Mouse (Mus musculus) gastrocnemius, adult 18-20 months (tissue): ENCODE measurements around the gene Abca4. TPM values are rescaled to one million over a fixed set of nuclear protein-coding genes. Genes with fewer than 3 reads are reported as not detected.
"Not testable (repeated sequence)": the region's sequence is repeated elsewhere in the genome, so short reads cannot be mapped to it uniquely, and the experiment has no call there.

Source experiments
- DNase-seq: peaks from one replicate; pipeline ENCODE4 v3.0.0; 2021; ENCODE audit warnings: low spot score
- total RNA-seq, 2 experiments: library from RNA; stranded (reverse); gene quantifications; 2 replicates each; pipeline ENCODE4 v1.2.3; 2021

The Abca4 gene
- total RNA-seq, 2 experiments from 2014 or later: 0.53 to 0.62 TPM

DNA sequence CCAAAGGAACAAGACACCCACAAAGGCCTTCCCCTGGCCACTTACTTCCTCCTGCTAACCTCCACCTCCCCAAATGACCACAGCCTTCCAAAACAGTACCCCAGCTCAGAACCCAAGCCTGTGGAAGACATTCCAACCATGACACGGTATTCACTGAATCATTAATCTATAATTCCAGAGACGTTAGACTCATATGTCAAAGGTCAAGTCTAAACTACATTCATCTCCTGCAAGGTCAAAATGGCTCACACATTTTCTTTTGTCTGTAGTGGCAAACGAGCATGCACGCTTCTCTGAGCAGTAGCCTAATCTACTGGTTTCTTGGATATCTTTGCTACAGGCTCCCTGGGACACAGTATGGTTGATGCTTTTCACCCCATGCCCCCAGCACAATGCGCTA is 166.2 kb downstream of the Abca4 start:
- DNase-seq: no peak

DNA sequence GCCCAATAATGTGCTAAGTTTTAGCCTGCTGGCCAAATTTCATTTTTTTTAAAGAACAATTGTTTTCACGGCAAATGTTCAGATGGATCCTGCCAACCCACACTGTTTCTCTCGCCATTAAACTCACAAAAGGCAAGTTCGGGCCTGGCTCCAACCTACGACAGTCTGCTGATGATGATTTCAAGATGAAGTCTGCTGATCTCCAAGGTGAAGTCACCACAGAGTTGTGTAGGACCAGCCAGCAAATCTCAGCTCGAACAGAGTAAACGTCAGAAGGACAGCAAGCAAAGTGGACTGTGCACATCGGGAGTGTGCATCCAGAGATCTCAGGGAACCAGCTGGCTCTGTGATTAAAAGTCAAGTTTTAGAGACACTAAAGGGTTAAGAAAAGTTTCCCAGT is 166.6 kb downstream of the Abca4 start:
- no peak for DNase-seq

GRCm38 (mm10) chr3:122211446-122212125 is 167.3 kb downstream of the Abca4 start:
- no peak for DNase-seq

DNA sequence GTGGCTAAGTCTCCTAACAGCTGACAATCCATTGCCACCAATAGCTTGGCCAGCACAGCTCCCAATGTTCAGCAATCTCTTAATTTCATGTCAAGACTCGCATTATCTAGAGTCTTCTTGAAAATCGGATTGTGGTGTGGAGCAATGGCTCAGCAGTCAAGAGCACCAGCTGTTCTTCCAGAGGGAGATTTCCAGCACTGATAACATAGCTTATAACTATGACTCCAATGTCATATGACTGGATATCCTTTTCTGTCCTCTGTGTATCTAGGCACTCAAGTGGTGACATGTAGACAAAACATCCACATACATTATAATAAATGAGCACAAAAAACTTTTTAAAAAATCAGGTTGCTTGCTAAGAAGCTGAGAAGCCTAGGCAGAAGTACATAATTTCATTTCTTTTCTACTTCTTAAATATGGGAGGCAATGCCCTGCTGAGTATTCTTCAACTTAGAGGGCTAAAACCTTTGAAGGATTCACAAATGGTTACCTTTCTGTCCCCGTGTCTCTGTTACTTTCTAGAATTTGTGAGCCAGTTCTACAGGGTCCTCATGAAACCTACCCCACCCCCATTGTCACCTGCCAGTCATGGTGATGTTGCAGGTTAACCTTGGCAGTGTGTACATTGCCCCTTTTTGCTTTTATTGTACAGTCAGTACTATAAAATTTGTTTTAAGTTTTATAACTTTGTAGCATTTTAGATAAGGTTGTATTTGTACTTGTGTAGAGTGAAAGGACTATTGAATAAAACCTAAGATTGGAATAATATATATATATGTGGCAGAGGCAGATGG is 177.2 kb downstream of the Abca4 start:
- no peak for DNase-seq

GRCm38 (mm10) chr3:122226972-122227371 is 182.7 kb downstream of the Abca4 start:
- DNase-seq: not testable (repeated sequence)

Other genes with a start within 250 kb of the Abca4 start
- gene Abcd3, start 229.1 kb upstream of the Abca4 start, total RNA-seq: 10 to 100 TPM; 36.0 to 41.7 TPM
- gene Arhgap29, start 91.9 kb upstream of the Abca4 start, total RNA-seq: 10 to 100 TPM in 1 of 2 experiments, 1 to 10 TPM in 1; 9.0 to 18.0 TPM
- 10 to 100 TPM; 24.6 to 31.9 TPM for gene Gclm, start 201.1 kb downstream of the Abca4 start, total RNA-seq
- 10 to 100 TPM; 27.2 to 28.4 TPM for gene Dnttip2, start 229.9 kb downstream of the Abca4 start, total RNA-seq
- 1 to 10 TPM; 3.0 to 8.3 TPM for gene Bcar3, start 249.7 kb downstream of the Abca4 start, total RNA-seq